In the genomic region with DNA sequence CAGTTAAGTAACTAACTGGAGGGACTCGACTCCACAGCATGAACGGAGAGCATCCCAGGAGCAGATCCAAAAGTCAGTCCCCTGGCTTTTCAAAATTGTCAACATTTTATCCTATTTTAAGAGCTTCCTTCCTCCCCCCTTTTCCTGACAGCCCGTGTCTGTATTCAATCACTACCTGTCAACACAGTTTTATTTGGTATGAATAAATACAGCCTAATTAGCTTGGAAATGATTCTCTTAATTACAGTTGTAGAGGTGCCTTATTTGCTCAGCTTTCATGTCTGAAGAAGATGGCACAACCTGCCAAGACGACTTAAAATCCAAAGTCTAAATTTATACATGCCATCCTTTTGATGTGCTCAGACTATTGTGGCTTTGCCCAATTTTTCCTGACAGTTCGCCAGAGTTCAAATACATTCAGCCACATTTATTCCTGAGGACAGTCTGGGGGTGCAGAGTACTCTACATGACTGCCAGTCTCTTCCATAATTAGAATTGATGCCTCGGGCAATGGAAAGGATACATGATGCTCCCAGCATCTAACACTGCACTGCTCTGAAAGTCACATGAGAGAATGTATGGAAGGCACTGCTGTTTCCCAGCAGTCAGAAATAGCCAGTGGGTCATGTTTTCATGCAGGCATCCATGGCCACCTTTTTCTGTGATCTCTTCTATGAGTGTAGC, we compare ENCODE assay signal across 23 mouse cellular contexts.
DNase-seq lines count a peak whose midpoint lies in the region; ATAC-seq and TF ChIP-seq lines count a peak whose summit lies in the region.
"Had no signal": no experiment of that assay in that cellular context is flagged by ENCODE, and none has a peak within 500 bp of the region (broad histone marks: within the 10 kb centered on the region; RNA-seq: fewer than 3 reads in every experiment).

No protein-coding gene starts in this region.

- H3K9ac ChIP-seq in embryonic facial prominence, embryonic 14.5 days (ENCODE audit: low read depth, low read length): no peak overlapping the region
- H3K9ac ChIP-seq in hindbrain, embryonic 14.5 days: no peak overlapping the region
- no peak overlapping the region for H3K9ac ChIP-seq in midbrain, embryonic 15.5 days
- no peak overlapping the region for H3K9ac ChIP-seq in heart, embryonic 12.5 days
- H3K9ac ChIP-seq: limb, embryonic 12.5 days; liver, postnatal 0 days had no signal

- no peaks in the 10 kb centered on the region for H3K27me3 ChIP-seq in embryonic facial prominence, embryonic 14.5 days (replicated peaks; ENCODE audit: control insufficient read depth, insufficient read depth, low read length)
- no peaks in the 10 kb centered on the region for H3K27me3 ChIP-seq in embryonic facial prominence, embryonic 10.5 days (replicated peaks; ENCODE audit: low read depth, poor library complexity, severe bottlenecking)
- no peaks in the 10 kb centered on the region for H3K27me3 ChIP-seq in hindbrain, embryonic 14.5 days (ENCODE audit: control insufficient read depth, insufficient read depth, low read length)
- no peaks in the 10 kb centered on the region for H3K27me3 ChIP-seq in hindbrain, embryonic 10.5 days (ENCODE audit: insufficient read depth, poor library complexity, severe bottlenecking)
- H3K27me3 ChIP-seq in midbrain, embryonic 15.5 days (replicated peaks): no peaks in the 10 kb centered on the region
- no peaks in the 10 kb centered on the region for H3K27me3 ChIP-seq in heart, embryonic 12.5 days (replicated peaks)
- H3K27me3 ChIP-seq: limb, embryonic 12.5 days had no signal

- intact Hi-C loops in heart, postnatal 14 days (cut with DNase I): no loop called here

- H3K4me3 ChIP-seq in embryonic facial prominence, embryonic 14.5 days (ENCODE audit: low read depth, low read length): no peak overlapping the region
- no peak overlapping the region for H3K4me3 ChIP-seq in embryonic facial prominence, embryonic 10.5 days
- no peak overlapping the region for H3K4me3 ChIP-seq in hindbrain, embryonic 14.5 days (replicated peaks; ENCODE audit: low read length)
- no peak overlapping the region for H3K4me3 ChIP-seq in hindbrain, embryonic 10.5 days
- H3K4me3 ChIP-seq in midbrain, embryonic 15.5 days: no peak overlapping the region
- no peak overlapping the region for H3K4me3 ChIP-seq in heart, embryonic 12.5 days
- H3K4me3 ChIP-seq: limb, embryonic 12.5 days had no signal

- no peak for TF ChIP-seq POLR2A in brain, embryonic 14.5 days (IDR thresholded peaks at IDR 0.05; ENCODE audit: borderline replicate concordance, extremely low read depth, insufficient read depth, insufficient read length, poor library complexity, severe bottlenecking)

- no peaks in the 10 kb centered on the region for H3K9me3 ChIP-seq in embryonic facial prominence, embryonic 14.5 days (ENCODE audit: control insufficient read depth, low read length)
- H3K9me3 ChIP-seq in embryonic facial prominence, embryonic 10.5 days: no peaks in the 10 kb centered on the region
- no peaks in the 10 kb centered on the region for H3K9me3 ChIP-seq in hindbrain, embryonic 14.5 days (ENCODE audit: control insufficient read depth, low read length)
- no peaks in the 10 kb centered on the region for H3K9me3 ChIP-seq in hindbrain, embryonic 10.5 days
- no peaks in the 10 kb centered on the region for H3K9me3 ChIP-seq in midbrain, embryonic 15.5 days
- H3K9me3 ChIP-seq in heart, embryonic 12.5 days (replicated peaks): no peaks in the 10 kb centered on the region
- H3K9me3 ChIP-seq: limb, embryonic 12.5 days had no signal

- H3K4me1 ChIP-seq in embryonic facial prominence, embryonic 14.5 days (ENCODE audit: control insufficient read depth, insufficient read depth, low read length): no peaks in the 10 kb centered on the region
- H3K4me1 ChIP-seq in embryonic facial prominence, embryonic 10.5 days: 0 out of 2 replicates have a peak, but pooled peaks cover 5% of the 10 kb centered on the region
- no peaks in the 10 kb centered on the region for H3K4me1 ChIP-seq in hindbrain, embryonic 14.5 days (replicated peaks; ENCODE audit: control insufficient read depth, insufficient read depth, low read length)
- H3K4me1 ChIP-seq in hindbrain, embryonic 10.5 days (replicated peaks): no peaks in the 10 kb centered on the region
- H3K4me1 ChIP-seq in midbrain, embryonic 15.5 days: peaks cover 6% of the 10 kb centered on the region; the same call in 1 of the 2 replicates
- H3K4me1 ChIP-seq in heart, embryonic 12.5 days (replicated peaks): no peaks in the 10 kb centered on the region
- H3K4me1 ChIP-seq: limb, embryonic 12.5 days had no signal

- no peak overlapping the region for H3K27ac ChIP-seq in embryonic facial prominence, embryonic 14.5 days (replicated peaks; ENCODE audit: low read depth, low read length)
- H3K27ac ChIP-seq in embryonic facial prominence, embryonic 10.5 days (replicated peaks): no peak overlapping the region
- no peak overlapping the region for H3K27ac ChIP-seq in hindbrain, embryonic 14.5 days
- H3K27ac ChIP-seq in hindbrain, embryonic 10.5 days: no peak overlapping the region
- 0 out of 2 replicates have a peak overlapping the region, but pooled peaks have one; percentile 1 for H3K27ac ChIP-seq in midbrain, embryonic 15.5 days
- no peak overlapping the region for H3K27ac ChIP-seq in heart, embryonic 12.5 days (ENCODE audit: poor library complexity, severe bottlenecking)
- H3K27ac ChIP-seq: limb, embryonic 12.5 days had no signal

- WGBS in embryonic facial prominence, embryonic 14.5 days: 45% methylated on average over 6 of the region's 6 CpGs
- 65% methylated on average over 6 of the region's 6 CpGs for WGBS in embryonic facial prominence, embryonic 10.5 days
- 81% methylated on average over 6 of the region's 6 CpGs for WGBS in hindbrain, embryonic 14.5 days
- WGBS in hindbrain, embryonic 10.5 days: 81% methylated on average over 6 of the region's 6 CpGs
- 57% methylated on average over 6 of the region's 6 CpGs for WGBS in midbrain, embryonic 15.5 days
- WGBS in heart, embryonic 12.5 days: 58% methylated on average over 6 of the region's 6 CpGs

- TF ChIP-seq CTCF in brain, embryonic 14.5 days (IDR thresholded peaks at IDR 0.05; ENCODE audit: borderline replicate concordance, extremely low read depth, insufficient read depth, insufficient read length): no peak

- peak; percentile 23 for DNase-seq in embryonic facial prominence, embryonic 14.5 days (ENCODE audit: low spot score)
- no peak for DNase-seq in embryonic facial prominence, embryonic 10.5 days (ENCODE audit: low spot score)
- no peak for DNase-seq in hindbrain, embryonic 14.5 days (ENCODE audit: low spot score)
- no peak for DNase-seq in hindbrain, embryonic 10.5 days (ENCODE audit: low spot score)
- DNase-seq in brain, embryonic 14.5 days (ENCODE audit: low read depth): peak; percentile 59
- DNase-seq in heart, postnatal 14 days: no peak
- DNase-seq: adrenal gland, postnatal 10 days; cerebellum, adult 9-11 months; gastrocnemius, postnatal 10 days; heart, adult 11 months; heart, postnatal 10 days; kidney, adult 18-20 months; kidney, postnatal 4 days; liver, postnatal 0 days; lung, postnatal 10 days; right cerebral cortex, postnatal 25 days; spleen, adult 18-20 months; thymus, postnatal 14 days had no signal

- H3K4me2 ChIP-seq in embryonic facial prominence, embryonic 14.5 days (ENCODE audit: low read depth, low read length): no peak overlapping the region
- H3K4me2 ChIP-seq in hindbrain, embryonic 14.5 days (replicated peaks): no peak overlapping the region
- no peak overlapping the region for H3K4me2 ChIP-seq in midbrain, embryonic 15.5 days
- no peak overlapping the region for H3K4me2 ChIP-seq in heart, embryonic 12.5 days
- H3K4me2 ChIP-seq: heart, embryonic 11.5 days; limb, embryonic 12.5 days; liver, embryonic 11.5 days had no signal

- no peaks in the 10 kb centered on the region for H3K36me3 ChIP-seq in embryonic facial prominence, embryonic 14.5 days (ENCODE audit: control insufficient read depth, insufficient read depth, low read length)
- no peaks in the 10 kb centered on the region for H3K36me3 ChIP-seq in embryonic facial prominence, embryonic 10.5 days (replicated peaks)
- no peaks in the 10 kb centered on the region for H3K36me3 ChIP-seq in hindbrain, embryonic 14.5 days (replicated peaks; ENCODE audit: control insufficient read depth, insufficient read depth)
- no peaks in the 10 kb centered on the region for H3K36me3 ChIP-seq in hindbrain, embryonic 10.5 days
- H3K36me3 ChIP-seq in midbrain, embryonic 15.5 days (replicated peaks): no peaks in the 10 kb centered on the region
- H3K36me3 ChIP-seq in heart, embryonic 12.5 days: no peaks in the 10 kb centered on the region
- H3K36me3 ChIP-seq: limb, embryonic 12.5 days had no signal

- ATAC-seq in embryonic facial prominence, embryonic 14.5 days (ENCODE audit: low read depth): no peak
- 0 out of 2 replicates have a peak, but pooled peaks have one; percentile 37 for ATAC-seq in hindbrain, embryonic 14.5 days (ENCODE audit: low FRiP score)
- ATAC-seq in midbrain, embryonic 15.5 days (replicated peaks): peak; percentile 87
- ATAC-seq in heart, embryonic 12.5 days (ENCODE audit: insufficient number of reproducible peaks, low FRiP score): no peak
- ATAC-seq: liver, postnatal 0 days had no signal

Comparison
In these comparisons a context has a peak if more than half of its experiments do, and no peak if none do; other contexts are left out.
1. DNase-seq: peak in embryonic facial prominence, embryonic 14.5 days (single experiment) and brain, embryonic 14.5 days (single experiment); none in embryonic facial prominence, embryonic 10.5 days (single experiment), hindbrain, embryonic 14.5 days (single experiment), hindbrain, embryonic 10.5 days (single experiment) and heart, postnatal 14 days (0 of 2).
2. ATAC-seq: peak in hindbrain, embryonic 14.5 days (single experiment) and midbrain, embryonic 15.5 days (single experiment); none in embryonic facial prominence, embryonic 14.5 days (single experiment) and heart, embryonic 12.5 days (single experiment).